Mouse (Mus musculus): ENCODE measurements around the gene Stxbp5.
A peak's percentile ranks its signal among the peaks of the same experiment; 100 is the strongest.

Gene Stxbp5

DNA sequence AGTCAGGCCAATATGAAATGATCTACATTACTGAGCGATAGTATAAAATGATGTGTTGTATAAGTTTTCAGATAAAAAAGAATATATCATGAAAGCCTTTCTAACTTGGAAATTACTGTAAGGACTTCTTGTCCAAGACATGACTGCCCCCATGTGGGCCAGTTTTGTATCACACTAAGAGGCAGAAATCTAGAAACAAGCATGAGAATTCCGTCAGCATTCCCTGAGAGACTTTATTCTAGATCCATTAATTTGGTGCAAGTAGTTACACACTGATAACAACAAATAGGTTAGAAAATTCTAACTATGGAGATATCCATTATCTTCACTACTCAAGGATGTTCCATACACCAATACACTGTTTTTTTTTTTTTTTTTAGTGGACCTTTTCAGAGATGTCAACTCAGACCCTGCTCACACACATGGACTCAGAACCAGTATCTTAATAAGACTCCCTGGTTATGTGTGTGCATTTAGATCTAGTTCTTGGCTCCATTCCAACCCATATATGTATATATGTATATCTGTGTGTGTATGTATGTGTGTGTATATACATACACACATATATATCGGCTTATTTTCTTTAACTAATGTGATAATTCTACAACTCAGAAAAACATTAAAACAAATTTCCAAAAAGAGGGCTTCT lies 145.9 kb downstream of the Stxbp5 start:
- DNase-seq (ENCODE audit: low spot score), result peak; percentile 56

GRCm38 (mm10) chr10:9733861-9734260 lies 167.0 kb downstream of the Stxbp5 start:
- DNase-seq (ENCODE audit: low spot score), result no peak

DNA sequence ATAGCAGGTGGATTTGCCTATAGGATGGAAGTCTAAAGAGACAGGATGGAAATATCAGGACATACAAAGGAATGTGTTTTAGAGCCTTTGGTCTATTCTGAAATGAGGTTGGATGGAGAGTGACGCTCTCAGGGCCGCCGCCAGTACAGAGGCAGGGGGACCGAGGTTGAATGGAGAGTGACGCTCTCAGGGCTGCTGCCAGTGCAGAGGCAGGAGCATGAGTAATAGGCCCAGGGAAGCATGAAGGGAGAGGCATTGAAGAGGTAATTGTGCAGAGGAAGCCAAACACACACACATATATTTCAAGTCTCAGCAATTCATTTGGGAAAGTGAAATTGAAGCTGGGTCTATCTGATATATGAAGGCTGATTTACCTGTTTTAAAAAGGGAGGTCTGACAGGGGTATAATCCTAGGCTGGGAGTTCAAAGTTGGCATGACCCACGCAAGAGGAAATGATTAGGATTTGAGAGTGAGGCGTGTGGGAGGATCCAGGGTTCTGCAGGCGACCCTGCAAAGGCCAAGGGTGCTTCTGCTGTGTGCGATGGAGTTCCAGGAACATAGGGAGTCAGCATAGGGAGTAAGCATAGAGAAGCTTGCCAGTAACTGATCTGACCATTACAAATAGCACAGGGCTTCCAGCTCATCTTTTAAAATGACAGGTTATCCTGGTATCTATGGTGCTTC lies 168.7 kb downstream of the Stxbp5 start:
- no peak for DNase-seq (ENCODE audit: low spot score)

DNA sequence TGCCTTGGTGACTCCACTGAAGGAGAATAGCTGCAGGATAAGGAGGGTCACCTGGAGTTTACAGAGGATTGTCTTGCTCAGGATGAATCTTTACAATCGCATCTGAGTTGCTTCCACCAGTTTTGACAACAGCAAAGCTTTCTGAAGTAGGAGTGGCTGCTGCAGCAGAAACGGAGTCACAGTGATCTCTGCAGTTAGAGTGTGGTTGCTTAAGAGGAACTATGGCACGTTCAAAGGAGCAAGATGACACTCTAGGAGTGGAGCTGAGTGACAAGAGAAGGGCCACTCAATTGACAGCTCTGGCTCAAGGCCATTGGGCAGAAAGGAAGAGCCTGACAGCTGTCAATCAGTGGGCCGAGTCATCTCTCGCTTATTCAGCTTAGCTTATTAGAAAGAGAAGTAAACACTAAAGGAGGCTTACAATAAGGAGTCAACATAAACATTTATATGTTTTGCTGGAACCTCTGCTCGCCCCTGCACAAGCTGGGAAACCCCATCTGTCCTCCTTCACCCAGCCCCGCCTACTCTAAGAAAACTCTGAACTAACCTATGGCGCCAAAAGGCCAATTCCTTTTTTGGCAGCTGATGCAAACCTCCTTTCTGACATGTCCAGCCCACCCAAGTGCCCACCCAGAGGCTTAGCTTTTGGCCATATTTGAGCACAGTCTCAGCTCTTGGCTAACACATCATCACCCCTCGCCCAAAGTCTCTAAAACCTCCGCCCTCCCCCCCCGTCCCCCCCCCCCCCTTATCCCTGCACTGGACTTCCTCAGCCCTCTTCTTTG lies 178.2 kb downstream of the Stxbp5 start:
- DNase-seq (ENCODE audit: low spot score), result no peak

DNA sequence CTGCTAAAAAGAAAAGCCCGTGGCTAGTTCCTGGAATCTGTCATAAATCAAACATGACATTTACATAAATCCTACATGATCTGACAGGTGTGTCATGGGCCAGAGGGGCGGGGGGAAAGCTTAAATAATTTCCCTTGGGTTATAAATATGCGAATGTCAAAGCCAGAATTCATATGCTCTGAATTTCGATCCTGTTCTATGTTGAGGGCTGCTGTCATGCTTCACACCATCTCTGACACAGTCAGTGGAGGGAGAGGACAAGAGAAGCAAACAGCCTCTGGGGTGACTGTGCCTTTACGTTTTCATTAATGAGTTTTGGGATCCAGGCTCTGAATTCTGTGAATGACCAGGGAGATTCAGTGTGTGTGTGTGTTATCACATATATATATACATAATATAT lies 180.9 kb downstream of the Stxbp5 start:
- DNase-seq (ENCODE audit: low spot score), result no peak

GRCm38 (mm10) chr10:9718086-9718485 lies 182.8 kb downstream of the Stxbp5 start:
- DNase-seq (ENCODE audit: low spot score), result no peak
